Mouse (Mus musculus) MEL (cell line): ENCODE data around the gene Rom1. TPM values are rescaled to one million over a fixed set of nuclear protein-coding genes. Genes with fewer than 3 reads are reported as not detected.

Experiments used
- DNase-seq: peaks from one replicate; pipeline ENCODE4 v3.0.0; 2011; ENCODE audit warnings: low read depth, low spot score
- H3K27ac ChIP-seq: 2 replicates; pipeline ENCODE4 v1.5.1; 2012; ENCODE audit warnings: low read depth, mild to moderate bottlenecking, control low read depth, low read length, moderate library complexity; ENCODE audit not compliant: control insufficient read depth
- H3K27me3 ChIP-seq, 2 experiments: fragments of 150-350 bp in 1 of 2; sonication (generic) in 1 of 2; 2 replicates each; pipeline ENCODE4 v1.6.1; 2012; ENCODE audit warnings: low read length in 2 of 2, mild to moderate bottlenecking in 2 of 2, improper control_type of control experiment in 1 of 2, moderate library complexity in 1 of 2; ENCODE audit not compliant: insufficient read depth in 2 of 2, control insufficient read depth in 1 of 2
- H3K36me3 ChIP-seq, 2 experiments: 2 replicates each; pipeline ENCODE4 v1.6.1; 2012 to 2014; ENCODE audit warnings: low read length in 2 of 2, improper control_type of control experiment in 1 of 2, inconsistent platforms in 1 of 2, mild to moderate bottlenecking in 1 of 2; ENCODE audit not compliant: insufficient read depth in 2 of 2, control insufficient read depth in 1 of 2
- H3K4me1 ChIP-seq, 2 experiments: fragments of 150-350 bp in 1 of 2; sonication (generic) in 1 of 2; 2 replicates each; pipeline ENCODE4 v1.6.1; 2012; ENCODE audit warnings: low read length in 2 of 2, improper control_type of control experiment in 1 of 2, mild to moderate bottlenecking in 1 of 2; ENCODE audit not compliant: insufficient read depth in 2 of 2, control insufficient read depth in 1 of 2
- H3K4me3 ChIP-seq, 2 experiments: fragments of 150-350 bp in 1 of 2; sonication (generic) in 1 of 2; 2 replicates each; pipeline ENCODE4 v1.5.1; 2012; ENCODE audit warnings: low read depth in 2 of 2, low read length in 2 of 2, mild to moderate bottlenecking in 2 of 2, moderate library complexity in 2 of 2, control low read depth in 1 of 2, improper control_type of control experiment in 1 of 2; ENCODE audit not compliant: control insufficient read depth in 1 of 2, insufficient read depth in 1 of 2
- H3K79me2 ChIP-seq: 2 replicates; pipeline ENCODE4 v1.6.1; 2012; ENCODE audit warnings: mild to moderate bottlenecking, low read length, moderate library complexity; ENCODE audit not compliant: control insufficient read depth, poor library complexity, insufficient read depth
- H3K9ac ChIP-seq: 2 replicates; pipeline ENCODE4 v1.6.1; 2012; ENCODE audit warnings: low read depth, mild to moderate bottlenecking, control low read depth, low read length, moderate library complexity; ENCODE audit not compliant: control insufficient read depth, poor library complexity, severe bottlenecking
- H3K9me3 ChIP-seq: fragments of 150-350 bp; sonication (generic); replicated peaks from 2 replicates; pipeline ENCODE4 v1.6.1; 2012; ENCODE audit warnings: mild to moderate bottlenecking, low read length, improper control_type of control experiment, moderate library complexity; ENCODE audit not compliant: insufficient read depth
- BHLHE40 ChIP-seq: IDR thresholded peaks from 2 replicates; pipeline ENCODE4 v1.6.1; 2012; ENCODE audit warnings: low read depth, mild to moderate bottlenecking, inconsistent platforms, low read length, improper control_type of control experiment, borderline replicate concordance
- CTCF ChIP-seq, 3 experiments: IDR thresholded peaks in 2 of 3; conservative IDR thresholded peaks in 1 of 3; 2 replicates each; pipeline ENCODE4 v1.5.1; 2011 to 2012; ENCODE audit warnings: low read length in 3 of 3, low read depth in 2 of 3, mild to moderate bottlenecking in 2 of 3, improper control_type of control experiment in 1 of 3, inconsistent platforms in 1 of 3, mixed read lengths in 1 of 3, moderate library complexity in 1 of 3; ENCODE audit not compliant: control insufficient read depth in 1 of 3, insufficient read depth in 1 of 3, poor library complexity in 1 of 3, severe bottlenecking in 1 of 3
- E2F4 ChIP-seq: IDR thresholded peaks from 2 replicates; pipeline ENCODE4 v1.6.1; 2011; ENCODE audit warnings: low read depth, low read length, improper control_type of control experiment, borderline replicate concordance
- ELF1 ChIP-seq: IDR thresholded peaks from 2 replicates; pipeline ENCODE4 v1.6.1; 2014; ENCODE audit warnings: low read depth, mild to moderate bottlenecking, inconsistent platforms, low read length, improper control_type of control experiment, moderate library complexity
- ETS1 ChIP-seq: IDR thresholded peaks from 2 replicates; pipeline ENCODE4 v1.6.1; 2012; ENCODE audit warnings: low read depth, mild to moderate bottlenecking, inconsistent platforms, low read length, improper control_type of control experiment, moderate library complexity
- GABPA ChIP-seq: IDR thresholded peaks from 2 replicates; pipeline ENCODE4 v1.6.1; 2012; ENCODE audit warnings: low read depth, mild to moderate bottlenecking, inconsistent platforms, low read length, improper control_type of control experiment, moderate library complexity
- GATA1 ChIP-seq: IDR thresholded peaks from 2 replicates; pipeline ENCODE4 v1.6.1; 2011; ENCODE audit warnings: low read depth, low read length, improper control_type of control experiment
- HCFC1 ChIP-seq: IDR thresholded peaks from 2 replicates; pipeline ENCODE4 v1.6.1; 2012; ENCODE audit warnings: low read depth, mild to moderate bottlenecking, inconsistent platforms, low read length, improper control_type of control experiment, moderate library complexity
- KAT2A ChIP-seq: conservative IDR thresholded peaks from 2 replicates; pipeline ENCODE4 v1.6.1; 2012; ENCODE audit warnings: low read depth, low read length, improper control_type of control experiment, inconsistent platforms
- MAFK ChIP-seq: IDR thresholded peaks from 2 replicates; pipeline ENCODE4 v1.6.1; 2011; ENCODE audit warnings: low read depth, mild to moderate bottlenecking, low read length, improper control_type of control experiment, borderline replicate concordance
- MAX ChIP-seq: IDR thresholded peaks from 2 replicates; pipeline ENCODE4 v1.6.1; 2011; ENCODE audit warnings: low read length, improper control_type of control experiment
- MAZ ChIP-seq: IDR thresholded peaks from 2 replicates; pipeline ENCODE4 v1.6.1; 2012; ENCODE audit warnings: low read depth, mild to moderate bottlenecking, inconsistent platforms, low read length, improper control_type of control experiment
- MEF2A ChIP-seq: IDR thresholded peaks from 2 replicates; pipeline ENCODE4 v1.6.1; 2014; ENCODE audit warnings: low read depth, mild to moderate bottlenecking, inconsistent platforms, low read length, improper control_type of control experiment; ENCODE audit not compliant: poor library complexity, insufficient replicate concordance, severe bottlenecking; ENCODE audit errors: extremely low read depth
- MXI1 ChIP-seq: IDR thresholded peaks from 2 replicates; pipeline ENCODE4 v1.6.1; 2011; ENCODE audit warnings: mild to moderate bottlenecking, low read depth, low read length, improper control_type of control experiment
- MYB ChIP-seq: IDR thresholded peaks from 2 replicates; pipeline ENCODE4 v1.6.1; 2011; ENCODE audit warnings: mild to moderate bottlenecking, low read depth, low read length, improper control_type of control experiment
- MYC ChIP-seq: IDR thresholded peaks from 2 replicates; pipeline ENCODE4 v1.6.1; 2011; ENCODE audit warnings: low read depth, mild to moderate bottlenecking, low read length, improper control_type of control experiment, moderate library complexity
- NELFE ChIP-seq: IDR thresholded peaks from 2 replicates; pipeline ENCODE4 v1.6.1; 2011; ENCODE audit warnings: low read depth, low read length, improper control_type of control experiment
- NRF1 ChIP-seq: IDR thresholded peaks from 2 replicates; pipeline ENCODE4 v1.6.1; 2014; ENCODE audit warnings: low read depth, mild to moderate bottlenecking, inconsistent platforms, low read length, improper control_type of control experiment, moderate library complexity; ENCODE audit not compliant: poor library complexity, insufficient read depth, severe bottlenecking
- POLR2A ChIP-seq, 2 experiments: IDR thresholded peaks; 2 replicates each; pipeline ENCODE4 v1.6.1; 2011 to 2012; ENCODE audit warnings: low read length in 2 of 2, mild to moderate bottlenecking in 2 of 2, control low read depth in 1 of 2, improper control_type of control experiment in 1 of 2, low read depth in 1 of 2, moderate library complexity in 1 of 2; ENCODE audit not compliant: control insufficient read depth in 1 of 2, insufficient read depth in 1 of 2, poor library complexity in 1 of 2
- POLR2AphosphoS5 ChIP-seq: IDR thresholded peaks from 2 replicates; pipeline ENCODE4 v1.6.1; 2012; ENCODE audit warnings: low read depth, borderline replicate concordance, mild to moderate bottlenecking, inconsistent platforms, low read length, moderate library complexity, mixed read lengths
- SIN3A ChIP-seq: IDR thresholded peaks from 2 replicates; pipeline ENCODE4 v1.6.1; 2012; ENCODE audit warnings: low read length, improper control_type of control experiment, inconsistent platforms
- SMC3 ChIP-seq: IDR thresholded peaks from 2 replicates; pipeline ENCODE4 v1.6.1; 2011; ENCODE audit warnings: low read depth, low read length, improper control_type of control experiment
- TAL1 ChIP-seq: IDR thresholded peaks from 2 replicates; pipeline ENCODE4 v1.6.1; 2012; ENCODE audit warnings: mild to moderate bottlenecking, inconsistent platforms, low read length, moderate library complexity, mixed read lengths
- TBP ChIP-seq: IDR thresholded peaks from 2 replicates; pipeline ENCODE4 v1.8.0; 2011; ENCODE audit warnings: low read depth, low read length, improper control_type of control experiment
- UBTF ChIP-seq: IDR thresholded peaks from 2 replicates; pipeline ENCODE4 v1.6.1; 2012; ENCODE audit warnings: low read depth, mild to moderate bottlenecking, inconsistent platforms, low read length, improper control_type of control experiment, moderate library complexity, borderline replicate concordance; ENCODE audit not compliant: insufficient read depth
- USF1 ChIP-seq: IDR thresholded peaks from 2 replicates; pipeline ENCODE4 v1.6.1; 2014; ENCODE audit warnings: low read depth, mild to moderate bottlenecking, inconsistent platforms, low read length, improper control_type of control experiment, moderate library complexity
- USF2 ChIP-seq, 2 experiments: IDR thresholded peaks; 2 replicates each; pipeline ENCODE4 v1.6.1; 2011 to 2012; ENCODE audit warnings: improper control_type of control experiment in 2 of 2, low read length in 2 of 2, borderline replicate concordance in 1 of 2, inconsistent platforms in 1 of 2, low read depth in 1 of 2, mild to moderate bottlenecking in 1 of 2; ENCODE audit not compliant: insufficient read depth in 1 of 2
- ZC3H11A ChIP-seq: IDR thresholded peaks from 2 replicates; pipeline ENCODE4 v1.6.1; 2012; ENCODE audit warnings: low read depth, mild to moderate bottlenecking, inconsistent platforms, low read length, improper control_type of control experiment
- ZMIZ1 ChIP-seq: IDR thresholded peaks from 2 replicates; pipeline ENCODE4 v1.6.1; 2012; ENCODE audit warnings: low read depth, mild to moderate bottlenecking, inconsistent platforms, low read length, improper control_type of control experiment, moderate library complexity
- ZNF384 ChIP-seq: IDR thresholded peaks from 2 replicates; pipeline ENCODE4 v1.6.1; 2012; ENCODE audit warnings: low read depth, mild to moderate bottlenecking, inconsistent platforms, low read length, improper control_type of control experiment
- polyA plus RNA-seq, 2 experiments: library from polyadenylated mRNA; stranded (reverse) in 1 of 2; unstranded in 1 of 2; fragments of >175 nt in 1 of 2; fragments of >200 nt in 1 of 2; gene quantifications; 2 replicates each; pipeline versions ENCODE4 v1.2.1 to v1.2.4; 2012; ENCODE audit warnings: low replicate concordance in 2 of 2, low read depth in 1 of 2; ENCODE audit not compliant: insufficient read length in 2 of 2, insufficient read depth in 1 of 2, missing spikeins in 1 of 2
- total RNA-seq: library from RNA; depleted of rRNA; stranded (reverse); fragments of 300-350 nt; gene quantifications from 2 replicates; pipeline ENCODE4 v1.2.3, GENCODE M21; 2012

Rom1 gene
- total and polyA plus RNA-seq, 3 experiments = 3.1 to 4.1 TPM; not detected in 1

DNA sequence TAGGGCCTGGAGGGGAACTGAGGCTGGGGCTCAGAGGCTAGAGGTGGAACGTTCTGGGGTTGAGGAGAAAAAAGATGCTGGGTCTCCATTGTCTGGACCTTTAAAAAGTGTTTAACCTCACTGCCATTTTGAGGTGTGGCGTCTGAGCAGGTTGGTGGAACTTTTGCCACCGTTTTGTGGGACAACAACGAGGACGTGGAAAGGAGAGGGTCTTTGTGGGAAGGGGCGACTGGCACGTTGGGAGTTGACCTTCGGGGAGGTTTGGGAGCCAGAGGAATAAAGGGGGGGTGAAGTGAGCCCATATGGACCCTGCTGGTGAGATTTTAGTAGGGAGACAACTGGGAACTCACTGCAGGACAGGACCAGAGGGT is 38.2 kb upstream of the Rom1 start (continued):
- TF ChIP-seq POLR2A (IDR thresholded peaks at IDR 0.05; ENCODE audit: control insufficient read depth in 1 of 2, insufficient read depth in 1 of 2, low read depth in 1 of 2, low read length in 2 of 2, poor library complexity in 1 of 2) = peak in 1 of 2 experiments; percentile 53; a peak in 2 of 4 replicates
- TF ChIP-seq KAT2A = no peak
- TF ChIP-seq MAFK = no peak
- no peak for TF ChIP-seq MYB
- TF ChIP-seq GATA1 = no peak
- TF ChIP-seq ZNF384 = no peak
- TF ChIP-seq TBP = no peak
- no peak for TF ChIP-seq MEF2A
- TF ChIP-seq USF2 (IDR thresholded peaks at IDR 0.05; ENCODE audit: borderline replicate concordance in 1 of 2, insufficient read depth in 1 of 2, low read depth in 1 of 2, low read length in 2 of 2) = no peak
- TF ChIP-seq ETS1 = no peak
- no peak for TF ChIP-seq ZMIZ1
- no peak for TF ChIP-seq TAL1
- TF ChIP-seq MAZ = no peak
- 0 out of 2 replicates have a peak, but pooled peaks have one; percentile 32 for TF ChIP-seq SIN3A
- no peak for TF ChIP-seq BHLHE40
- no peak for TF ChIP-seq CTCF (IDR thresholded peaks at IDR 0.05 in 2 of 3, conservative IDR thresholded peaks at IDR 0.05 in 1 of 3; ENCODE audit: control insufficient read depth in 1 of 3, insufficient read depth in 1 of 3, low read depth in 2 of 3, low read length in 3 of 3, poor library complexity in 1 of 3, severe bottlenecking in 1 of 3)
- TF ChIP-seq MAX = no peak; the same call in 1 of the 2 replicates

DNA sequence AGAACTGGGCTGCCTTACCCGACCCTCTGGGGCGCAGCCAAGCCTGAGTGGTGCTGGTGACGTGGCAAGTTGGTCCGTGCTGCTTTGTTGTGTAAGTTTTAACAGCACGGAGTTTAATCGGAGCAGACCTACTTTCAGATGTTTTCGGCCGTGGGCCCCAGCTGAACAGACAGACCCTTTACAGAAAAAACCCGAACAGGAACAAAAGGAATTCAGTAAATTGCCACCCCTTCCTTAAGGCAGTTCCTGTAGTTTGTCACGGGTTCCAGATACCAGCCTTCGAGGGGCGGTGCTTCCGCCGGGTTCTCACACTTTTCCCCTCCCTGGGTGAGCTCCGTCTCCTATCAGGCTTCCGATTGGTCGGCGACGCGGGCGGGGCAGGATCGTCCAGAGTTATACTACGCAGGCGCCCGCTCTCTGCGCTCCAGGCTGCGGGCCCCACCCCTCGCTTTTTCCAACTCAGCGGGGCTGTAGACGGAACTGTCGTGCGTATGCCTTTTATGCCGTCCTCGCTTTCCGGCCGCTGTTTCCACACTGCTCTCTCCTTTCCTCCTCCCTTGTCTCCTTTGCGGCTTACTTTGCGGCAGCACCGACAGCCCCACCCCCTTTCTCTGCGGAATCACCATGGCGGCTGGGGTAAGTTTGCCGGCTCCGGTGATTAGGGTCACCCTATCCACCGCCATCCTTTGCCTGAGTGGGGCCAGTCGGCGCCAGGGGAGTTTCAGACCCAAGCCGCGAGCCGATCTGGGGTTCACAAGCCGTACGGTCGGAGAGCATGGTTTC is 37.6 kb upstream of the Rom1 start, which contains the start of gene Eef1g:
Gene Eef1g (plus strand): TSS at position 452 of the 783 bp plus-strand sequence.
- Histone ChIP-seq H3K9ac (peak within 1 kb of the TSS; percentile 94), H3K27ac (peak within 1 kb of the TSS; percentile 88), H3K4me3 (peak within 1 kb of the TSS; percentile 91 to 93), H3K79me2 (peaks cover 49% of the 10 kb centered on the region), H3K9me3 (no peaks in the 10 kb centered on the region), H3K27me3 (no peaks in the 10 kb centered on the region), H3K36me3 (peaks cover 25 to 34% of the 10 kb centered on the region in 2 experiments), H3K4me1 (peaks cover 6 to 22% of the 10 kb centered on the region in 2 experiments)
- DNase-seq = peak; percentile 99
- TF ChIP-seq HCFC1 (peak; percentile 88), CTCF (IDR thresholded peaks at IDR 0.05 in 2 of 3, conservative IDR thresholded peaks at IDR 0.05 in 1 of 3; ENCODE audit: control insufficient read depth in 1 of 3, insufficient read depth in 1 of 3, low read depth in 2 of 3, low read length in 3 of 3, poor library complexity in 1 of 3, severe bottlenecking in 1 of 3) (no peak), MYC (peak; percentile 82), BHLHE40 (peak; percentile 4; the same call in 1 of the 2 replicates), ZC3H11A (no peak), USF1 (peak; percentile 79), UBTF (no peak), NELFE (peak; percentile 86), ZMIZ1 (peak; percentile 75), MYB (no peak), ELF1 (peak; percentile 75; the same call in 1 of the 2 replicates), E2F4 (no peak), MXI1 (peak; percentile 86), SIN3A (peak; percentile 74), POLR2AphosphoS5 (0 out of 2 replicates have a peak, but pooled peaks have one; percentile 9), MAZ (peak; percentile 63; the same call in 1 of the 2 replicates), POLR2A (IDR thresholded peaks at IDR 0.05; ENCODE audit: control insufficient read depth in 1 of 2, insufficient read depth in 1 of 2, low read depth in 1 of 2, low read length in 2 of 2, poor library complexity in 1 of 2) (peak; percentile 86 to 87; a peak in 3 of 4 replicates), MAFK (no peak), SMC3 (peak; percentile 12; the same call in 1 of the 2 replicates), TBP (peak; percentile 93), GABPA (no peak), NRF1 (peak; percentile 83)
